Mouse (Mus musculus) stomach, postnatal 0 days (tissue): ENCODE results near the gene Pitpnm1.

ENCODE experiments used
- CTCF ChIP-seq: IDR thresholded peaks from 2 replicates; pipeline ENCODE4 v1.5.1; 2016; ENCODE audit warnings: antibody characterized with exemption, low read depth, mild to moderate bottlenecking, moderate library complexity
- EP300 ChIP-seq: optimal IDR thresholded peaks from 2 replicates; pipeline ENCODE3; 2016; ENCODE audit warnings: antibody characterized with exemption

GRCm38 (mm10) chr19:4070311-4070710, 29.5 kb upstream of the Pitpnm1 start:
- TF ChIP-seq EP300 (no peak), CTCF (no peak)
